Mouse (Mus musculus) C2C12 (cell line): ENCODE measurements around the gene Gimap7.

Source experiments
- CEBPB ChIP-seq: IDR thresholded peaks from one replicate; pipeline ENCODE4 v1.6.1; 2011; ENCODE audit warnings: low read depth, mild to moderate bottlenecking, control low read depth, moderate library complexity
- CTCF ChIP-seq: IDR thresholded peaks from one replicate; pipeline ENCODE4 v1.5.1; 2011; ENCODE audit not compliant: control insufficient read depth, insufficient read depth, insufficient read length
- MAX ChIP-seq: IDR thresholded peaks from one replicate; pipeline ENCODE4 v1.6.1; 2011; ENCODE audit warnings: mild to moderate bottlenecking, control low read depth
- MYOD1 ChIP-seq: IDR thresholded peaks from one replicate; pipeline ENCODE4 v1.6.1; 2011; ENCODE audit warnings: low read depth; ENCODE audit not compliant: control insufficient read depth, insufficient read length
- MYOG ChIP-seq: IDR thresholded peaks from one replicate; pipeline ENCODE4 v1.6.1; 2011; ENCODE audit not compliant: control insufficient read depth, insufficient read length; ENCODE audit errors: extremely low read depth
- USF1 ChIP-seq: IDR thresholded peaks from one replicate; pipeline ENCODE4 v1.6.1; 2011; ENCODE audit warnings: low read depth, mild to moderate bottlenecking, control low read depth, moderate library complexity

- no peak for TF ChIP-seq CTCF
- no peak for TF ChIP-seq USF1
- TF ChIP-seq MYOD1 = no peak
- no peak for TF ChIP-seq CEBPB
- no peak for TF ChIP-seq MYOG
- no peak for TF ChIP-seq MAX
These were observed 24.3 kb downstream of the Gimap7 start for GRCm38 (mm10) chr6:48742422-48743351.
